Mouse (Mus musculus): ENCODE results near the gene Crb1.

The Crb1 gene

GRCm38 (mm10) chr1:139376638-139377286, at the start of gene Crb1:
Crb1 (minus strand) TSS chr1:139377100.
- 19% methylated on average over 5 of the region's 5 CpGs for WGBS

- 41% methylated on average over 3 of the region's 3 CpGs for WGBS
These were observed 48.1 kb upstream of the Crb1 start for GRCm38 (mm10) chr1:139425006-139425405.

DNA sequence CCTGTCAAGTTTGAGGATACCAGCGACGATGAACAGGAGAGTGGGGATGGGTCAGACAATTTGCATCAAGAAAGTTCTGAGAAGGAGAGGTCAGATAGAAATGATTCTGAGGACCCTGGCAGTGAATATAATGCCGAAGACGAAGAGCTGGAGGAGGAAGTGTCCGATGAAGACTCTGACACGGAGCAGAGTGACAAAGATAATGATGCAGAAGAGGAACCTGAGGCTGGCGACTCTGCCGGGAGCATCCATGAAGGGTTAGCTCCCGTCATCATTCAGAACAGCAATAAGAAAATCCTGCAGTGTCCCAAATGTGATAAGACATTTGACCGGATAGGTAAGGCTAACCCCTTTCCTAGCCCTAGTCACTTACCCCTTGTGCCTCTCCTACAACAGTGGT, 47.0 kb upstream of the Crb1 start:
- 33% methylated on average over 10 of the region's 10 CpGs for WGBS

DNA sequence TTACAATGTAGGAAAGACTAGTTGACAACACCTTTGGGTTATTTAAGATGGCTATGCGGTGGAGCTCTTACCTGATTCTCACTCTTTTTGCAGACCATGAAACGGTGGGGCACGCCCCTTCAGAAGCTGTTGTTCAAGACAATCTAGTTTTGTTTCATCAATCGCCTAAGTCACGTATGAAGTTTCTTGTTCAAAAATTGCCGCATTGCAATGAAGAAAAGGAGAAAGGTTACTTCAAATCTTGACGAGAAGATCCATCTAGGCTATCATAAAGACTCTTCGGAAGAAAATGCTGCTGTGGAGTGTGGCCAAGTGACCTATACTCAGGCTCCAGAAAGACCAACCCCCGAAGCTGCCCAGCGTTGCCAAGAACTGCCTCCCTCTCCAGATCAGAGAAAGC, 46.0 kb upstream of the Crb1 start:
- WGBS = 9% methylated on average over 10 of the region's 10 CpGs

GRCm38 (mm10) chr1:139421875-139422791, 45.2 kb upstream of the Crb1 start, which contains the start of gene Zbtb41:
Zbtb41 (plus strand) TSS chr1:139422288.
- under 1% methylated on average over 78 of the region's 88 CpGs for WGBS

- 3% methylated on average over 8 of the region's 8 CpGs for WGBS
These were observed 44.6 kb upstream of the Crb1 start for GRCm38 (mm10) chr1:139421521-139421874.

DNA sequence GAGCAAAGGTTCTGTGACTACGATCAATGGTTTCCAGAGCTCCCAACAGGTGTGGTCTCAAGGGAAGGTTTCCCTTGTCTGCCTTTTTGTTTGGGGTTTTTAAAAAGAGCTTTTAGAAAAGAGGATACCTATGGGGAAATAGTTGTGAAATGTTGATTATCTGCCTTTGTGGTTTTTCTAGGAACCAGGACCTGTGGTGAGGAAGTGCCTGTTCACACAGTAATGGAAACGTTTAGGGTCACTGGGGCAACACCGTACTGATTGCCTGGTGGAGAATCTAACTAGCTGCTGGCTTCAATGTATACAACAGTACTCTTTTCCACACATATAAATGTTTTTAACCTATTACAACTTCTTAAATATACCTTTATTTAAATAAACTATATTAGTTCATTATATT, 36.6 kb upstream of the Crb1 start:
- WGBS = 83% methylated on average over 3 of the region's 3 CpGs

- WGBS = 93% methylated on average over 2 of the region's 2 CpGs
These were observed 35.5 kb upstream of the Crb1 start for GRCm38 (mm10) chr1:139412365-139412764.

GRCm38 (mm10) chr1:139407701-139408100, 30.8 kb upstream of the Crb1 start:
- WGBS = 55% methylated on average over 5 of the region's 5 CpGs

GRCm38 (mm10) chr1:139396589-139396988, 19.7 kb upstream of the Crb1 start:
- WGBS = 74% methylated on average over 1 of the region's 1 CpGs

GRCm38 (mm10) chr1:139391747-139392146, 14.8 kb upstream of the Crb1 start:
- 65% methylated on average over 2 of the region's 2 CpGs for WGBS

DNA sequence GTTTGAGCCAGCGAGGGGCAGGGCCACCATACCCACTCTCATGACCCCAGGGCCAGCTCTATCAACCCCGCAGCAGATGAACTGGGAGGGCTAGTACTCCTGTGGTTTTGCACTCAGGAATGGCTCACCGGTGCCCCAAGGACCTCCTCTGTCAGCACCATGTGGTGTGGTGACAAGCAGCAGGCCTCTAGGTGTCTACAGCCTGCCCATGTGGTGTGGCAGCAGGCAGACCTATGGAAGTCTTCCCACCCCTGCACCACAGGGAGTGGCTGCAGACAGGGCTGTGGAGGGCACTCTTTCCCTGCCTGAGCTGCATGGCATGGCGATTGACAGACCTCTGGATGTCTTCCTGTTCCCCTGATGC, 2.7 kb upstream of the Crb1 start:
- WGBS = 48% methylated on average over 4 of the region's 4 CpGs

- WGBS = 34% methylated on average over 11 of the region's 11 CpGs
These were observed 2.1 kb upstream of the Crb1 start for GRCm38 (mm10) chr1:139378861-139379620.

GRCm38 (mm10) chr1:139375900-139376299, 1.0 kb downstream of the Crb1 start:
- WGBS = 33% methylated on average over 6 of the region's 6 CpGs

DNA sequence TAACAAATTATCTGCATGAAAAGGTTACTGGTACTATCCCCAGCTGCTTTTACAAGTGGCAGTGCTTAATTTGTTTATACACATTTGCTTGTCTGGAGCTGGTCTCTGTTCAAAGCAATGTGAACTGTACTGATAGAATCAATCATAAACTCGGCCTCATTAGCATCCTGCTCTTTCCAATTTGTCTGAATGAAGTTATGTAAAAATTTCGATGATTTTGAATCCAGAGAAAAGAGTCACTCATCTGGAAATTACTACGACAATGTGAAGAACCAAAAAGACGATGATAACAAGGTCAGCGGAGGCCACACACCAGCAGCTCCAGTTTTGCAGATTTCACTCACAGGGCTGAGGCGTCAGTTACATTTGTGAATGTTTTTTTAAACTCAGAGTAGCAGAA, 5.6 kb downstream of the Crb1 start:
- 79% methylated on average over 6 of the region's 6 CpGs for WGBS

GRCm38 (mm10) chr1:139348566-139348965, 28.3 kb downstream of the Crb1 start:
- 47% methylated on average over 4 of the region's 4 CpGs for WGBS

DNA sequence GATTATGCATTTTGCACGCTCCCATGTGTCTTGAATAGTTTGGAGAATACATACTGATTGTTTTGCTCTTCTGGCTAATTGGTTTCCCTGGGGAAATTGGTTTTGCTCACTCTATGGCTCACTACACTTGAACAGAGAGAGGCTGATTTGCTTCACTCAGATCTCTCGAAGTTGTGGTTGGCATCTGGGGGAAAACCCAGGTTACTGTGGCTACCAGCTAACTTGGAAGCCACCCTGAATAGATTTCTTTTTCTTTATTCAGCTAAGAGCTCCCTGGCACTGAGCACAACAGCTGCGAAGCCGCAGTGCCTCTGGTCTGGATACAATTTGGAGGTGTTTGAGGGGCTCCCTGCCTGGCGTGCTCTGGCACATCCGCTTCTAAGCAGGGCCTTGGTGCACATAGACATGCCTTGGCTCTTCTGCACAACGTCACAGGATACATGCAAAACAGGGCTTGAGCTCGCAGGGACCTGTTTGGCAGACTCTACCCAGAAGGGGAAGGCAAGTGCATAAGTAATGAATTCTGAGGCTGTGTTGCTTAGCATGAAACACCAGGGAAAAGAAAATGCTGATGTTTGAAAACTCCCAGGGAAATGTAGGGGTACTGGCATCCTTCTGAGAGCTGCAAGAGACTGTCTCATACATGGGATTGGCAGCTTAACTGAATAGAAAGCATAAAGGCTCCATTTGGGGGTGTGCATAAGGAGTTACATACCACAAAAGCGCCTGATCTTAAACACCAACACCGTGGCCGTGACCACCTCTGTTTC, 30.1 kb downstream of the Crb1 start:
- 45% methylated on average over 11 of the region's 11 CpGs for WGBS

DNA sequence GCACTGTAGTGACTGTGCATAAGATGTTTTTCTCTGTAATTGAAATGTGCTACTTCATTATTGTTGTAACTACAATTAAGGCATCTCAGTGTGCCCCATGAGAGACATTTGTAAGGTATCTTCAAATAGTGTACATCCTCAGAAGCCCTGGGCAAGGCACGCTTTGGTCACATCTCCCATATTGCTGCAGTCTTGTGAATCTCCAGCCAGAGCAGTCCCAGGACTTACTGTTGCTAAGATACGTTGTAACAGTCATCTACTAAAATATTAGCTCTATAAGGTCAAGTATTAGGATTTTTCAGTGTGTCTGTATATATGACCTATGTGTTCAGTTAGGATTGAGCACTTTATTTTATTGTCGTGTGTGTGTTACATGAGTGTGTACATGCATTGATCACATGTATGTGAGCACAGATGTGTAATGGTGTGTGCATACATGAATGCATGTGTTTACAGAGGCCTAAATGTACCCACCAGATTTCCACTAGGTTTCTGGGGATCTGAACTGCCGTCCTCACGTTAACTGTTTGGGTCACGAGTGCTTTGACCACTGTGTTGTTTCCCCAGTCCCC, 30.8 kb downstream of the Crb1 start:
- 69% methylated on average over 6 of the region's 6 CpGs for whole genome bisulfite sequencing

- WGBS = 0% methylated on average over 1 of the region's 2 CpGs
These were observed 36.6 kb downstream of the Crb1 start for GRCm38 (mm10) chr1:139340178-139340859.

GRCm38 (mm10) chr1:139336997-139337396, 39.9 kb downstream of the Crb1 start:
- WGBS = 50% methylated on average over 2 of the region's 2 CpGs

GRCm38 (mm10) chr1:139328811-139329210, 48.1 kb downstream of the Crb1 start:
- WGBS = 80% methylated on average over 1 of the region's 1 CpGs
